Mouse (Mus musculus) R1 (cell line): Measurements from ENCODE around the gene Tas2r143.
A peak's percentile ranks its signal among the peaks of the same experiment; 100 is the strongest.

Experiments used
- DNase-seq: peaks from one replicate; pipeline ENCODE4 v3.0.0-alpha.2; 2018; ENCODE audit warnings: low read depth, low spot score

The Tas2r143 gene

DNA sequence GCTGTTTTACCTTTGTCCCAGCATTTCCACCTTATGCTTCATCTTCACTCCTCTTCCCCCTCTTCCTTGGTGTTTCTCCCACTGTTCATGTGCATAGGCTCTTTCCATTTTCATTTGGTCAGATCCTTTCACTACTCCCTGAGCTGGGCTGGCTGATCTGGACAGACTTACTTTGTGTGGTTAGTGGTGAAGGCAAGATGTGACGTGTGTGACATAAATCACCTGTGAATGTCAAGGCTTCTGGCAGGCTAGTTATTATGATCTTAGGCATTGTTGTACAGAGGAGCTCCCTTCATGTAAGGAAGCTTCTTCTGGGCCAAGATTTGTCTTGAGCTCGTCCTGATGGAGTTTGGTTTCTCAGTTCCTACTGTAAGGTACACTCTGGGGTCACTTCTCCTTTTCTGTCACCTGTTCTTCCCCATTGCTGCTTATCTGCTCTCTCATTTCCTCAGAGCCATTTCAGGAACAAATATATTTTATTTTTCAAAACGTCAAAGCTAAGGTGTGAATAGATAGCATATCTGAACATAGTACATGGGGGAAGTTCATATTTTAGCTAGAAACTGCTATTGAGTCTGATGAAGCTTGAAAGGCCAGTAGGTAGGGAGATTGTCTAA, 2.9 kb upstream of the Tas2r143 start:
- no peak for DNase-seq

DNA sequence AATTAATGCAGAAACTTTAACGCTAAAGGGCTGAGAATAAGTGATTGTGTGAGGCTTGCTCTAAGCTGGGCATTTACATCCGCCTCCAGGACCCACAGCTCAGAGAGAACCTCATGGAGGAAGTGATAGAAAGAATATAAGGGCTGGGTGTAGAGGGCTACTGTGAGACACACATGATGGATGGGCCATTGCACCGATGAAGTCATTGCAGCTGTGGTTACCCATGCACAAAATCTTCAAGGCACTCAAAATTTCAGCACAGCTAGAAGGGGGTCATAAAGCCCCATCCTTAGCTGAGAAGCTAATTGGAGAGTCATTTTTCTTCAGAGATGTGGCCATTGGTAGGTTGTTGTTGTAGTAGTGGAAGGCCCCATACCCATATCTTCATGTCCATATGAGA, 1.8 kb upstream of the Tas2r143 start:
- no peak for DNase-seq

DNA sequence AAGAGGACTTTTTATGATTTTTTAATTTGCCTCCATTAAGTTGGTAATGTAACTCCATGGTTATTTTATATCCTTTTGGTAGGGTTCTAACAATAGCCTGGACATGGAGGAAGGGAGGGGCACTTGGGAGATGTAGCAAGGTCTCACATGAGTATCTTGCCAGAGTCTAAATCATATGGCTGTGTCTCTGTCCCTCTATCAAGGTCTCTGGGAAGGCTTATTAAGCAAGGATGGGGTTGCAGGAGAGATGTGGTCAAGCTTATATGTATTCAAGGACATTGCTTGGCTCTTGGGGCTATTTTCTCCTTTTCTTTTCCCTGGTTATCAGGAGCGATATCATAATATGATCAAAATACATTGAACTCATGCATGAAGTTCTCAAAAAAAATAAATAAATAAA, 1.0 kb upstream of the Tas2r143 start:
- DNase-seq, result no peak

DNA sequence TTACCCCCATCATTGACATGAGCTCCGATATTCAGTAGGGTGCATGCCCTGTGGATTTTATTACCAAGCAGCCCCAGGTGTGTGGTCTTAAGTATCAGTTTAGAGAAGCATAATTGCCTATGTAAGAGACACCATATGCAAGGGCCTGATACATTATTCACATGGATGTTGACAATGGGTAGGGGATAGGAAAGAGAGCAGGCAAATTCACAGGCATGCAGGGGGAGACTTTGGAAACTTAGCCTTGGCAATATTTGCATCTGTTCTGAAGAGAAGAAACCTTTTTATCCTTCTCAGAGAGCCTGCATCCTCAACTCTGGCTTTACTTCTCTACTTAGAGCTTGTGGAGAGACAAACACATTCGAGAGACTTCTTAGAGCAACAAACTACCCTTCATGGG, 5.1 kb downstream of the Tas2r143 start, which contains the start of gene Tas2r135:
Tas2r135 (plus strand) TSS at position 301 of the 400 bp plus-strand sequence.
- DNase-seq, result no peak

DNA sequence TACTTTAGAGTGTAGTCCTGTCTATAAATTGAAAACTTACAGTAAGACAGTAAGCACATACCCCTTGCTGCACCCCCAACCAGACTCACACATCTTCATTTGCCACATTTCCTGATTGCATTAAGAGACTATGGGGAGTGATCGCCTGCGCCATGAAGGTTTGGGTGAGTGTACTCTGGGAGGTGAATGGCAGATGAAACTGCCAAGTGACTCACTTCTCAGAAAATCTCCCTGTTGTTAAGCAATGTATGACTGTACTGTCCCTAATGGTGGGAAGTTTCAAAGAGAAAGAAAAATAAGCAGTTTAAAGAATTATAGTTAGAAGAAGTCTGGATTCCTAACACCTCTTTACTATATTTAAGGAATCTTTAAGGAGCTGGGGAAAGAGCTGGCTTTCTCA, 19.4 kb downstream of the Tas2r143 start:
- DNase-seq, result no peak

DNA sequence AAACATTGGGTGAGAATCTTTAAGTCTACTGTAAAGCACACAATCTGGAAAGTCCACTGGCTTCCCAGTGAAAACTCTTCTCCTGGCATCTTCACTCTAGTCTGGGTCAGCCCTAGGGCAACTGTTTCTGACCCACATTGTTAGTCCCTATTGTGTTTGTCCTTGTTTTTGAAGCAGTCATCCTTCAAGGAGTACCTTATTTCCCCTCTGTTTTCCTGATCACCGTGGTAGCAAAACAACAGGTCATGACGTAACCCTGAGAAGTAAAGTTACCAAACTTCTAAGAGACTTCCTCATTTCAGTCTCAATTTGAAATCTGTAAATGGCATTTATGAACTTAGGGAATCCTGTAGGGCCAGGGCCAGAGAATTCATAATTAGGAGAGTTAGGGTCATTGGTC, 21.4 kb downstream of the Tas2r143 start:
- DNase-seq, result no peak

DNA sequence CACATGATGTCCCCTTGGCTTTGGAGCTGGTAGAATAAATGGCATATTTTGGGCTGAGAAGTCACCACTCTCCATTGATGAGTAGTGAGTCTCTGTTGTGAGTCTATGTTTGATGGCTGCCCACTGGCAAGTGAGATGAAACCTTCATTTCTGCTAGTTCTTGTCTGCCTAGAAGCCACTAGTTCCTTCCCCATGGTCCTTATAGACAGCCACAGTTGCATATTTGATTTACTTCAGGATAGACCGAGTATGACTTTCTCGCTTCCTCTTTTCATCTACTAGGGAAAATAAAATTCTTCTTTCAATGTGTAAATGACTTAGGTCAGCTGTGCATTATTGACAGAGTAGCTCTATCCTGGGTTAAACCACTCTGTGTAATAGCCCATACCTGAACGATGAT, 24.4 kb downstream of the Tas2r143 start:
- no peak for DNase-seq

DNA sequence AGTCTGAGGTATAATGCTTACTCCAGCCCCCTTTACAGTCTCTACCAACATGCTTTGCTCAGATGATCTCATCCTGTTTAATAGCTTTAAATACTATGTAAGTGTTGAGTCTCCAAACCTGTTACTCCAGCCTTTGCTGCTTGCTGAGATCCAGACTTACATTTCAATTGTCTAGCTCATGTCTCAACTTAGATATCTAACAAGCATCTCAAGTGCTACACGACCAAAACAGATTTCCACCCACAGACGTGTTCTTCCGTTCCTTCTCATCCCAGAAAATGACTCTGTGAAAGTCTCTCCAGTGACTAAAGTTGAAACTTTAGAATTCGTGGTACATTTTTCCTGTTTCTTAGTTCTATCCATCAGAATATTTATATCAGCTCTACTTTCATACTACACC, 26.3 kb downstream of the Tas2r143 start:
- DNase-seq, result no peak

DNA sequence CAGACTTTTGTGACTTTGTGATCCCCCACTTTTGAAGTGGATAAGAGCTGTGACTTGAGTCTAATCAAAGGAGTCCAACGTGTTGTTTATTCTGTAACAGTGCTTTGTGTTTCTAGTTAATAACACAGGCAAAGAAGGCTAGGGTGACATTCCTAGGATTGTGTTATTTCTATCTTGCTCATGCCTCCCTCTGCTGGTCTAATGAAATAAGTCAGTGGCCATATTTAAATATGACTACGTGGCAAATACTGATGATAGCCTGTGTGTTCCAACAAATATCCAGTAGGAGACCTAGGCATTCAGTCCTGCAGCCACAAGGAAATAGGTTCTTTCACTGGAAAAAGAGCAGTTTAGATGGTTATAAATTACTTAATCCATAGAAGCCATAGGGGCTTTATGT, 33.5 kb downstream of the Tas2r143 start:
- DNase-seq, result no peak

DNA sequence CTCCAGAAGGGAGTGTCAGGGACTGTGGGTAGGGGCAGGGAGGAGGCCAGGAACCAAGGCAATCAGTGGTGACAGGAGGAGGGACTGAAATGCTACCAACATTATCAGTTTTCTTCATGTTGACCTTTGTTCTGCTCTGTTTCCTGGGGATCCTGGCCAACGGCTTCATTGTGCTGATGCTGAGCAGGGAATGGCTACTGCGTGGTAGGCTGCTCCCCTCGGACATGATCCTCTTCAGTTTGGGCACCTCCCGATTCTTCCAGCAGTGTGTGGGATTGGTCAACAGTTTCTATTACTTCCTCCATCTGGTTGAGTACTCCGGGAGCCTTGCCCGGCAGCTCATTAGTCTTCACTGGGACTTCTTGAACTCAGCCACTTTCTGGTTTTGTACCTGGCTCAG, 34.4 kb downstream of the Tas2r143 start, which contains the start of gene Tas2r126:
Tas2r126 (plus strand) TSS at position 90 of the 400 bp plus-strand sequence.
- DNase-seq, result no peak

DNA sequence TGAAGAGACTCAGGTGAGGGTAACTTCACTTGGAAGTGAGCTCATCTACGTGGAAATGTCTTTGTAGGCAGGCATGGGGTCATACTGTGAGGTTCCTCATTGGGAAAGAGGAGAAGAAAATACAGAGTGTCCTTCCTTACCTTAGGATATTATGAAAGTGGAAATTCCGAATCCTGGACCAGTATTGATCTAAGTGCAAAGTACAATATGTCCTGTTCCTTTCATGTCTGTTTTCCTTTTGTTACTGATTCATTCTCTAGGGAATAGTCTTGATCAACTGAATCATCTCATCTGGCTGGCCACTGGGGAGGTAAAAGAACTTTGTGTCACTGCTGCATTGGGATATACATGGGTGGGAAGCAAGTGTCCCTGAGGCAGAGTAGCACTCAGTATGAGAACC, 35.5 kb downstream of the Tas2r143 start:
- DNase-seq, result no peak

DNA sequence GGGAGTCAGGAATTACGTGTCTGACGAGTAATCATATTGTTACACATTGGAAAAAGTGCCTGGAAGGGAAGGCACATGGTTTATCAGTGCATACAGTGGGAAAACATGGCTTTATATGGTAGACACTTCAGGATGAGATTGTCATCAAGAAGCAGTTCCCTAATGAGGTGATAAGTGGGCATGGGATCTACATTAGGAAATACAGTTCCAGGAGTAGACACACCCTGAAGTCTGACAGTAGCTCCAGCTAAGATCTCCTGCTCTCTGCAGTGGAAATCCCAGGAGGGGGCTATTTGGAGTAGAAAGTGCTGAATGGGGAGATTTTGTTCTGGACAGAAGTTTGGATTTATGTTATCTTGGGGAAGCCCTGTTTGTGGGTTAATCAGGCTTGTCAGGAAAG, 41.4 kb downstream of the Tas2r143 start:
- no peak for DNase-seq

DNA sequence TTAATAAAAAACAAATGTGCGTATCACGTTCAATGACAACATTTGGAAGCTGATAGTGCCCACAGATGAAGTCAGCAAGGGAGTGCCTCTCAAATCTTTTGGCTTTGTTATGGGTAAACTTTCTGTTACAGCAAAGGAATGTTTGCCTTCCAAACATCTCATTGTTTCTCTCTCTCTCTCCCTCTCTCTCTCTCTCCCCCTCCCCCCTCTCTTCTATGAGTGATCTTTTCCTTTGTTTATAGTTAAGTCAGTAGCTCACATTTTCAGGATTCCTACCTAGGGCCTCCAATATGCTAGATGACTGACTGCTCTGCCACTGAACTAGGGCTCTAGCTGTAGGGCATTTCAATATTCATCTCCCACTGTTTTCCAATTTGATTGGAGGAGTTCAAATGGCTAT, 44.5 kb downstream of the Tas2r143 start:
- peak; percentile 60 for DNase-seq

DNA sequence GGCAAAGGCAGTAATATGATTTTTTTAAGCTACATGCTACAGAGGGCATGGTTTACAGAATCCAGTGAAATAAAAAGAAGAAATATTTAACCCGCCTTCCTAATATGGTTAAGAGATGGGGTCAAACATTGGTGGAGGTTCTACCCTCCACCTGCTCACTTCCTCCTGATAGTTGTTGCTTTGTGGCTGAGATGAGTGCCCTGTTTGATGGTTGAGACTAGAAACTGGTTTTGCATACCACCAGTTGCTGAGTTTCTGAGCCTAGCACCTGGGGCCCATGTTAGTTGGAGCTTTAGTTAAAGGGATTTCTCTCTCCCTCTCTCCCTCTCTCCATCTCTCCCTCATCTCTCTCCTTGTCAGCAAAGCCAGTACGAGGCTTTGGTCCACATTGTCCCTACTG, 47.3 kb downstream of the Tas2r143 start:
- no peak for DNase-seq
